Mouse (Mus musculus) intestine, embryonic 16.5 days (tissue): ENCODE data around the gene B4galnt3. TPM values are rescaled to one million over a fixed set of nuclear protein-coding genes. Genes with fewer than 3 reads are reported as not detected.

Experiments
- ATAC-seq: fragments of 200-750 bp; cut with Nextera tagmentation; 2 replicates; pipeline ENCODE4 v1.8.0; 2017; ENCODE audit warnings: moderate TSS enrichment, moderate library complexity
- H3K27ac ChIP-seq: fragments of 300-500 bp; sonication (generic); 2 replicates; pipeline ENCODE4 v1.5.1; 2014; ENCODE audit warnings: mild to moderate bottlenecking, low read length
- H3K27me3 ChIP-seq: fragments of 300-500 bp; sonication (generic); replicated peaks from 2 replicates; pipeline ENCODE4 v1.6.1; 2014; ENCODE audit warnings: low read length, control low read depth, mixed read lengths; ENCODE audit not compliant: control insufficient read depth, insufficient read depth
- H3K36me3 ChIP-seq: fragments of 300-500 bp; sonication (generic); 2 replicates; pipeline ENCODE4 v1.6.1; 2014; ENCODE audit warnings: low read length, control low read depth; ENCODE audit not compliant: control insufficient read depth, insufficient read depth
- H3K4me1 ChIP-seq: fragments of 300-500 bp; sonication (generic); 2 replicates; pipeline ENCODE4 v1.6.1; 2014; ENCODE audit warnings: low read length, control low read depth, mixed read lengths; ENCODE audit not compliant: control insufficient read depth, insufficient read depth
- H3K4me2 ChIP-seq: fragments of 300-500 bp; sonication (generic); 2 replicates; pipeline ENCODE4 v1.6.1; 2014; ENCODE audit warnings: low read depth, low read length, control low read depth
- H3K4me3 ChIP-seq: fragments of 300-500 bp; sonication (generic); 2 replicates; pipeline ENCODE4 v1.5.1; 2014; ENCODE audit warnings: mild to moderate bottlenecking, low read length
- H3K9ac ChIP-seq: fragments of 300-500 bp; sonication (generic); 2 replicates; pipeline ENCODE4 v1.6.1; 2014; ENCODE audit warnings: low read depth, low read length
- H3K9me3 ChIP-seq: fragments of 300-500 bp; sonication (generic); 2 replicates; pipeline ENCODE4 v1.6.1; 2016; ENCODE audit warnings: low read length, control low read depth; ENCODE audit not compliant: control insufficient read depth
- WGBS: fragments of 180-500 bp; shearing (Covaris S2); extraction: QIAGEN DNeasy Blood & Tissue Kit; methylation state at CpG from one replicate; pipeline ENCODE4 v1.1.7; 2014; 5-methylcytosine and 5-hydroxymethylcytosine counted together
- polyA plus RNA-seq: library from polyadenylated mRNA; unstranded; fragments of >200 nt; fragmentation: Nextera tagmentation; extraction: Ambion mirVana; gene quantifications from 2 replicates; pipeline ENCODE4 v1.2.1, GENCODE M21; 2015

B4galnt3 gene
- polyA plus RNA-seq, 1 experiment from 2014 or later = 1.1 TPM

DNA sequence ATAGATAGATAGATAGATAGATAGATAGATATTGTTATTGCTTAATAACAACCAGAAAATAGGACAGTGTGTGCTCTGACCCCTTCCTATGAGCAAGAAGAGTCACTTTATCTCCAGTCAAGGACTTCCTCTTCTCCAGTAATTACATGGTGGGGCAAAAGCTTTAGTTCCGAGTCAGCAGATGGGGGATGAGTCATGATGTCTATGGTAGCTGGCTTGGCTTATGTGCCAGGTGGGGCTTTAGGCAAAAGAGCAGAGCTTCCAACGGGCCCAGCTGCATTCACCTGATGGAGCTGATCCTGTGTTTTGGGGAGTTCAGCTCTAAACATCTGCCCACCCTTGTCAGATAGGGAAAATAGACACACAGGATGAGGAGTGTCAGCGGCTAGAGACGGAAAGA, 138.8 kb downstream of the B4galnt3 start:
- H3K27me3 ChIP-seq = no peaks in the 10 kb centered on the region
- H3K4me3 ChIP-seq = no peak overlapping the region
- H3K36me3 ChIP-seq = no peaks in the 10 kb centered on the region
- H3K4me1 ChIP-seq = no peaks in the 10 kb centered on the region
- no peaks in the 10 kb centered on the region for H3K9me3 ChIP-seq
- 75% methylated on average over 4 of the region's 4 CpGs for WGBS
- no peak overlapping the region for H3K4me2 ChIP-seq
- H3K27ac ChIP-seq = no peak overlapping the region
- H3K9ac ChIP-seq = no peak overlapping the region
- no peak for ATAC-seq

GRCm38 (mm10) chr6:120154526-120155309, 139.6 kb downstream of the B4galnt3 start:
- no peaks in the 10 kb centered on the region for H3K9me3 ChIP-seq
- ATAC-seq = no peak
- no peak overlapping the region for H3K4me3 ChIP-seq
- no peak overlapping the region for H3K27ac ChIP-seq
- H3K9ac ChIP-seq = no peak overlapping the region
- H3K4me1 ChIP-seq = no peaks in the 10 kb centered on the region
- H3K36me3 ChIP-seq = no peaks in the 10 kb centered on the region
- no peak overlapping the region for H3K4me2 ChIP-seq
- WGBS = 69% methylated on average over 5 of the region's 5 CpGs
- no peaks in the 10 kb centered on the region for H3K27me3 ChIP-seq

Other genes starting within 250 kb of the B4galnt3 start
- 0.16 TPM in 1 of 2 replicates, not detected in the other for gene Ninj2, start 201.2 kb downstream of the B4galnt3 start, polyA plus RNA-seq
- gene D330020A13Rik, start 195 bp downstream of the B4galnt3 start, polyA plus RNA-seq = 0.23 and 0.43 TPM in 2 replicates
- gene Kdm5a, start 69.6 kb upstream of the B4galnt3 start, polyA plus RNA-seq = 30.1 and 31.1 TPM in 2 replicates
- 17.4 and 18.4 TPM in 2 replicates for gene Ccdc77, start 69.8 kb upstream of the B4galnt3 start, polyA plus RNA-seq
- gene Il17ra, start 168.7 kb upstream of the B4galnt3 start, polyA plus RNA-seq = 6.8 and 6.9 TPM in 2 replicates
- 0.06 TPM in 2 replicates for gene Tmem121b, start 199.2 kb upstream of the B4galnt3 start, polyA plus RNA-seq
- 14.0 and 15.8 TPM in 2 replicates for gene Hdhd5, start 236.8 kb upstream of the B4galnt3 start, polyA plus RNA-seq